Mouse (Mus musculus): Measurements from ENCODE around the gene Rora. TPM values are rescaled to one million over a fixed set of nuclear protein-coding genes. Genes with fewer than 3 reads are reported as not detected.

Rora gene
- total and polyA plus RNA-seq, 2 experiments, result 11.3 to 30.8 TPM

DNA sequence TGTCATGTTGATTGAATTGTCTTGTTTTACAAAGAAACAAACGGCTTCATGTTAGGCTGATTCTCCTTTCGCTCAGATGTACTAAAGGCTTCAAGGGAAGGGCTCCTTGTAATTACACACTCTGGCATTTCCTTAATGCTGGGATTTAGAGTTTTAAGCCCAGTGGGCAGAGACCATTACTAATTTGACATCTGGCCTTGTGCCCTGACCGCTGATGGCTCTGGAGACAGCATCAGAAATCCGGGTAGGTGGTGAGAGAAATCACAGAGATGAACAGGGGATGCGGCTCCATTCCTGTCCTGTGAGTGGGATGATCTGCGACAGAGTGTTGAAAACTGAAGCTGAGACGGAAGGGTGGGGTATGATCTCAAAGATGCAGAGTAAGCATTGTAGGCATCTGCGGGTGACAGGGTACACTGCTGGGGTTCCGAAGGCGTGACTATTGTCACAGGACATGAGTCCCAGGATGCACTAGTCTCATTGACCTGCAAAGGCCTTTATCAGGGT, 259.7 kb downstream of the Rora start:
- TF ChIP-seq CTCF (IDR thresholded peaks at IDR 0.05; ENCODE audit: low read depth, low read length), result no peak
- TF ChIP-seq POLR2A (IDR thresholded peaks at IDR 0.05; ENCODE audit: extremely low read depth, insufficient read depth, low read length), result no peak
- Histone ChIP-seq H3K27ac (replicated peaks; ENCODE audit: insufficient read depth, low read depth, low read length) (no peak overlapping the region), H3K9ac (ENCODE audit: low read depth, low read length) (no peak overlapping the region), H3K36me3 (ENCODE audit: control insufficient read depth, insufficient read depth, low read length) (no peaks in the 10 kb centered on the region), H3K4me3 (ENCODE audit: insufficient read depth, low read depth, low read length) (no peak overlapping the region), H3K79me2 (ENCODE audit: control insufficient read depth, insufficient read depth, low read length) (no peaks in the 10 kb centered on the region), H3K4me1 (ENCODE audit: control insufficient read depth, insufficient read depth, low read length) (no peaks in the 10 kb centered on the region), H3K27me3 (ENCODE audit: control insufficient read depth, insufficient read depth, low read length) (no peaks in the 10 kb centered on the region)
- 89% methylated on average over 10 of the region's 10 CpGs for WGBS
- no peak for DNase-seq (ENCODE audit: extremely low read depth, low read depth, low spot score)

DNA sequence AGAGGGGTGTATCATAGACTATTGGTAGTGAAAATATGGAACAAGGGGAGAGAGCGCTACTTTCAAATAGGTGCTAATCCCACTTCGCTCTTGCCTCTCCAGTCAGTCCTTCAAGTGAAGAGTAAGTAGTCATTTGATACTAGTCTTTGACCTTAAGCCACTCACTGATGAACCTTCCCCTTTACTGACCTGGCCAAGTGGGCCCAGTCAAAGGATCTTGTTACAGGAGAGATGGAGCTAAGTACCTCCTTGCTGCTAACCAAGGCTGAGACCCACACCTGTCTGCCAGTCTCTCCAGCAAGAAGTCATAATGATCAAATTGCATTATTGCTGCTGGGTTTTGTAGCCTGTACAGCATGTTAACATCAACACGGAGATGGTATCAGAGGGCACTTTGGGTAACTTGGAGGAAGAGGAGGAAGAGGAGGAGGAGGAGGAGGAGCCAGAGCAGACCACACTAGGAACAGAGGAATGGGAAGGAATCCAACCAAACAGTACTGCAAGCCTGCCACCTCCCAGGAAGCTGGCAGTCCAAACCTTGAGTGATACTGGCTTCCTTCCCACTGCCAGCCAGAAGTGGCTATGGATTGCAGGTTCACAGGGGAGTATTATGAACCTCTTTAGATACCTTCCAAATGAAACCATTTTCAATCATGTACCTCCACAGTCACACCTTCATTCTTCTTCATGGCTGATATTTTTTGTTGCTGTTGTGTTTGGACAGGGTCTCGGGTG, 261.1 kb downstream of the Rora start:
- TF ChIP-seq POLR2A (IDR thresholded peaks at IDR 0.05; ENCODE audit: extremely low read depth, insufficient read depth, low read length) (no peak), CTCF (IDR thresholded peaks at IDR 0.05; ENCODE audit: low read depth, low read length) (no peak)
- H3K27ac ChIP-seq (replicated peaks; ENCODE audit: insufficient read depth, low read depth, low read length), result no peak overlapping the region
- no peaks in the 10 kb centered on the region for H3K27me3 ChIP-seq (ENCODE audit: control insufficient read depth, insufficient read depth, low read length)
- no peak overlapping the region for H3K4me3 ChIP-seq (ENCODE audit: insufficient read depth, low read depth, low read length)
- no peak for DNase-seq (ENCODE audit: extremely low read depth, low read depth, low spot score)
- no peaks in the 10 kb centered on the region for H3K4me1 ChIP-seq (ENCODE audit: control insufficient read depth, insufficient read depth, low read length)
- H3K36me3 ChIP-seq (ENCODE audit: control insufficient read depth, insufficient read depth, low read length), result no peaks in the 10 kb centered on the region
- 96% methylated on average over 4 of the region's 4 CpGs for WGBS
- H3K79me2 ChIP-seq (ENCODE audit: control insufficient read depth, insufficient read depth, low read length), result no peaks in the 10 kb centered on the region
- H3K9ac ChIP-seq (ENCODE audit: low read depth, low read length), result no peak overlapping the region

- Histone ChIP-seq H3K36me3 (ENCODE audit: control insufficient read depth, insufficient read depth, low read length) (no peaks in the 10 kb centered on the region), H3K27ac (replicated peaks; ENCODE audit: insufficient read depth, low read depth, low read length) (no peak overlapping the region), H3K4me1 (ENCODE audit: control insufficient read depth, insufficient read depth, low read length) (no peaks in the 10 kb centered on the region), H3K9ac (ENCODE audit: low read depth, low read length) (no peak overlapping the region), H3K79me2 (ENCODE audit: control insufficient read depth, insufficient read depth, low read length) (no peaks in the 10 kb centered on the region), H3K27me3 (ENCODE audit: control insufficient read depth, insufficient read depth, low read length) (no peaks in the 10 kb centered on the region), H3K4me3 (ENCODE audit: insufficient read depth, low read depth, low read length) (no peak overlapping the region)
- TF ChIP-seq CTCF (IDR thresholded peaks at IDR 0.05; ENCODE audit: low read depth, low read length) (no peak), POLR2A (IDR thresholded peaks at IDR 0.05; ENCODE audit: extremely low read depth, insufficient read depth, low read length) (no peak)
- no peak for DNase-seq (ENCODE audit: extremely low read depth, low read depth, low spot score)
- 93% methylated on average over 1 of the region's 1 CpGs for WGBS
Measured at GRCm38 (mm10) chr9:68916741-68917140, 263.2 kb downstream of the Rora start.

DNA sequence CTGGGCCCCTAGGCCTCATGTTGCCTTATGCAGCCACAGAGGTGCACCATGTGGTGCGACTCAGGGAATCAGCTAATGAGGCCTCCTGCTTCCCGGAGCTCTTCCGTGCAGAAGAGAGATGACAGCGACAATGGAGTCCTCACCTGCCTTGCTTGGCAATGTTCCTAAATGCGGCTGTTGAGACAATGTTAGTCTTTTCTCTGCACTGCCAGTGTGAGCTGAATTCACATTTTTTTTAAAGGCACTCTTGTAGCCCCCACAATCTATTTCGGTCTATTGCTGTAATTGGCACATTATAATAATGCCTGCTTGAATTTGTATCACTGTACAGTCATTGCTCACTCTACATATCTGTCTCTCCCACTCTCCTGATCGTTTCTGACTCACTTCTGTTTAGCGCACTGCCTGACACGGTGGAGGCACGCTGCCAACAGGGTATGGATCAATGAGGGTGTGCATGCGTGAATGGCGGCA, 269.6 kb downstream of the Rora start:
- DNase-seq (ENCODE audit: extremely low read depth, low read depth, low spot score), result no peak

DNA sequence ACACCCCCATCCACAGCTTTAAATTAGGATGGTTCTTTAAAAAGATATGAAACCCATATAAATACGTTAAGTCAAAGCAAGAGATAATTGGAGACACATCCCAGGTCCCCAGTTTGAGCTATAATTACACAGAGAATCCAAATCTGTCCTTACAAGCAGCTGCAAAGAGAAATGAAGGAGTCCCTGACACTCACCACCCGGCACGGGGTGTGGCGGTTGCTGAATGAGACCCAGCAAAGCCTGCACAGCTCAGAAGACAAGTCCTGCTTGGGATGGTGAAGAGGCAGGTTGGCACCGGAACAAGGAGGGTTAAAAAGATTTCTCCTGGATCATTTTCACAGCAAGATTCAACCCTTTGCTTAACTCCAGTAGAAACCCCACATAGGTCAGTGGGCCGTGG, 272.8 kb downstream of the Rora start:
- Histone ChIP-seq H3K4me1 (ENCODE audit: control insufficient read depth, insufficient read depth, low read length) (no peaks in the 10 kb centered on the region), H3K9ac (ENCODE audit: low read depth, low read length) (no peak overlapping the region), H3K4me3 (ENCODE audit: insufficient read depth, low read depth, low read length) (no peak overlapping the region), H3K27me3 (ENCODE audit: control insufficient read depth, insufficient read depth, low read length) (no peaks in the 10 kb centered on the region), H3K79me2 (ENCODE audit: control insufficient read depth, insufficient read depth, low read length) (no peaks in the 10 kb centered on the region), H3K27ac (replicated peaks; ENCODE audit: insufficient read depth, low read depth, low read length) (no peak overlapping the region), H3K36me3 (ENCODE audit: control insufficient read depth, insufficient read depth, low read length) (no peaks in the 10 kb centered on the region)
- DNase-seq (ENCODE audit: extremely low read depth, low read depth, low spot score), result no peak
- TF ChIP-seq CTCF (IDR thresholded peaks at IDR 0.05; ENCODE audit: low read depth, low read length) (no peak), POLR2A (IDR thresholded peaks at IDR 0.05; ENCODE audit: extremely low read depth, insufficient read depth, low read length) (no peak)
- WGBS, result 96% methylated on average over 6 of the region's 6 CpGs

More for the DNA sequence above, 269.6 kb downstream of the Rora start:
- WGBS, result 77% methylated on average over 12 of the region's 12 CpGs
- Histone ChIP-seq H3K9ac (ENCODE audit: low read depth, low read length) (no peak overlapping the region), H3K36me3 (ENCODE audit: control insufficient read depth, insufficient read depth, low read length) (no peaks in the 10 kb centered on the region), H3K79me2 (ENCODE audit: control insufficient read depth, insufficient read depth, low read length) (no peaks in the 10 kb centered on the region), H3K27me3 (ENCODE audit: control insufficient read depth, insufficient read depth, low read length) (no peaks in the 10 kb centered on the region), H3K4me1 (ENCODE audit: control insufficient read depth, insufficient read depth, low read length) (no peaks in the 10 kb centered on the region), H3K27ac (replicated peaks; ENCODE audit: insufficient read depth, low read depth, low read length) (no peak overlapping the region), H3K4me3 (ENCODE audit: insufficient read depth, low read depth, low read length) (no peak overlapping the region)
- TF ChIP-seq CTCF (IDR thresholded peaks at IDR 0.05; ENCODE audit: low read depth, low read length) (no peak), POLR2A (IDR thresholded peaks at IDR 0.05; ENCODE audit: extremely low read depth, insufficient read depth, low read length) (no peak)

DNA sequence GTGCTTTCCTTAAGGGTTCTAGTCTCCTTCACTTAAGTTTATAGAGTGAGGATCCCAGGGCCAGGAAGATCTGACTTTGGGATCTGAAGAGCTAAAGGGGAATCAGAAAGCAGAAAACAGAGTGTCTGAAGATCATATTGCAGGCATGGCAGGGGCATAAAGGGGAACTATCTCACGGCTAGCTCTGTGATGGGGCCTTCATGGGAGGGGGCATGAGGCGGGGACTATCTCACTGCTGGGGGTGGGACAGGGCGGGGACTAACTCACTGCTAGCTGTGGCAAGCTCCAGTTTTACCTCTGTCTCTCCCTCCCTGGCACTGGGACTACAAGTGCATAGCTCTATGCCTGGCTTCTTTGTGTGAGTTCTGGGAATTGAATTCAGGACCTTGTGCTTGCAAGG, 279.6 kb downstream of the Rora start:
- Histone ChIP-seq H3K9ac (ENCODE audit: low read depth, low read length) (no peak overlapping the region), H3K4me1 (ENCODE audit: control insufficient read depth, insufficient read depth, low read length) (no peaks in the 10 kb centered on the region), H3K27ac (replicated peaks; ENCODE audit: insufficient read depth, low read depth, low read length) (no peak overlapping the region), H3K36me3 (ENCODE audit: control insufficient read depth, insufficient read depth, low read length) (no peaks in the 10 kb centered on the region), H3K27me3 (ENCODE audit: control insufficient read depth, insufficient read depth, low read length) (no peaks in the 10 kb centered on the region), H3K79me2 (ENCODE audit: control insufficient read depth, insufficient read depth, low read length) (no peaks in the 10 kb centered on the region), H3K4me3 (ENCODE audit: insufficient read depth, low read depth, low read length) (no peak overlapping the region)
- DNase-seq (ENCODE audit: extremely low read depth, low read depth, low spot score), result no peak
- TF ChIP-seq CTCF (IDR thresholded peaks at IDR 0.05; ENCODE audit: low read depth, low read length) (no peak), POLR2A (IDR thresholded peaks at IDR 0.05; ENCODE audit: extremely low read depth, insufficient read depth, low read length) (no peak)
- 83% methylated on average over 3 of the region's 3 CpGs for WGBS
